Mouse (Mus musculus) bone marrow macrophage, adult 2 months (primary cell): ENCODE data around the gene P4ha1.

Experiments used
- CTCF ChIP-seq: IDR thresholded peaks from 2 replicates; pipeline ENCODE4 v1.5.1; 2012; ENCODE audit warnings: low read depth, mild to moderate bottlenecking, low read length, moderate library complexity
- POLR2A ChIP-seq: IDR thresholded peaks from 2 replicates; pipeline ENCODE4 v1.6.1; 2012; ENCODE audit warnings: mild to moderate bottlenecking, low read depth, low read length, borderline replicate concordance

DNA sequence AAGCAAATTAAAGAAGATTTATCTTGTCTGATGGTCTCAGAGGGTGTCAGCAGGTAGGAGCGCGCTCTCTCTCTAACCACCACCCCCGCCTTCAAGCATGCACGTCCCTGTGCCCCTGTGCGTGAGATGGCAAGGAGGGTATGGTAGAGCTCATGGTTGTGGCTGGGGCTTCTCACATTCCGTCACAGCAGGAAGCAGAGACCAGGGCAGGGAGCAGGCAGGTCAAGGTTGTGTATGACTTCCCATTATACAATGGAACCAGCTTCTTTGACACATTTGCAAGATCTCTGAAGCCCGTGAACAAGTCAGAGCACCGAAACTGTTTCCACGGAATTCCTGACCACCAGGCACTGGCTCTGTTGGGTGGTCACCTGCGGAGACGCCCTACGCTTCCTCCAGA, 87.2 kb downstream of the P4ha1 start:
- TF ChIP-seq CTCF (no peak), POLR2A (no peak)
